Mouse (Mus musculus) colon, adult 2 months (tissue): Measurements from ENCODE around the gene Gm5662. TPM values are rescaled to one million over a fixed set of nuclear protein-coding genes. Genes with fewer than 3 reads are reported as not detected.

Experiments used
- polyA plus RNA-seq: library from polyadenylated mRNA; depleted of rRNA; stranded (reverse); fragments of >200 nt; gene quantifications from 2 replicates; pipeline ENCODE4 v1.2.3, GENCODE M21; 2012; rRNA removed

Gene Gm5662
- polyA plus RNA-seq: not detected in 2 replicates

DNA sequence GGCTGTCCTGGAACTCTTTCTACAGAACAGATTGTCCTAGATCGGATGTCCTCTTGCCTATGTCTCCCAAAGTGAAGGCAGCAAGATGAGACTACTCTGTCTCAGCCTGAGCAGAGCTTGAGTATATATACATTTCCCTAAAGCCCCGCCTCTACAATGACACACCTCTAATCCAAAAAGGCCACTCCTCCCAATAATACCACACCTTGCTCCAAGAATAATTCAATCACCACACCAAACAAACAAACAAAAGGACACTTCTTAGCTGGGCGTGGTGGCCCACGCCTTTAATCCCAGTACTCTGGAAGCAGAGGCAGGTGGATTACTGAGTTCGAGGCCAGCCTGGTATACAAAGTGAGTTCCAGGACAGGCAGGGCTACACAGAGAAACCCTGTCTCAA, at the start of gene Gm5662:
Gm5662 (minus strand) TSS at position 101 of the 400 bp plus-strand sequence.

DNA sequence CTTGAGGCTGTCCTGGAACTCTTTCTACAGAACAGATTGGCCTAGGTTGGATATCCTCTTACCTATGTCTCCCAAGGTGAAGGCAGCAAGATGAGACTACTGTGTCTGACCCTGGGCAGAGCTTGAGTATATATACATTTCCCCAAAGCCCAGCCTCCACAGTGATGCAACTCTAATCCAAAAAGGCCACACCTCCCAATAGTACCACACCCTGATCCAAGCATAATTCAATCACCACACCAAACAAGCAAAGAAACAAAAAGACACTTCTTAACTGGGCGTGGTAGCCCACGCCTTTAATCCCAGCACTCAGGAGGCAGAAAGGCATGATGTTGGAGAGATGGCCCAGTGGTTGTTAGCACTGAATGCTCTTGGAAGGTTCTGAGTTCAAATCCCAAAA, 49.6 kb upstream of the Gm5662 start, which contains the start of gene Gm5039:
Gm5039 (minus strand) TSS at position 101 of the 400 bp plus-strand sequence.

DNA sequence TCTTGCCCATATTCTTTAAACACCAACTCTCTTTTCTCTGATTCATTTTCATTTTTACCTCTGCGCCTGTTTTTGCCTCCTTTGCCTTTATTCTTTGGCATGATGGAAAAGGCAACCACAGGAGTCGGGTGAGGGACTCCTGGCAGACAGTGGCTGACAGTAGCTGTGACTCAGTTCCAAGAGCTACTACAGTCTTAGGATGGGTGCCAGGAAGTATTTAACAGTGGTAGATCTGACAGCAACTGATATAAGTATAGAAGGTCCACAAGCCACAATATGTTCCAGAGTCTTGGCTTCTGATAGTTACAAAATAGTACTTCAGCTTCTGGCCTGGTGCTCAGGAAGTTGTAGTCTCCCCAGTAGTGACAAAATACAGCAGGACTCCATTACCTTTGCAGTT, 24.3 kb downstream of the Gm5662 start, which contains the start of gene Gm8332:
Gm8332 (minus strand) TSS at position 101 of the 400 bp plus-strand sequence.

Other genes starting within 250 kb of the Gm5662 start
- not detected in 2 replicates for gene Gm2056, start 247.5 kb downstream of the Gm5662 start, polyA plus RNA-seq
- gene Gm16368, start 190.8 kb downstream of the Gm5662 start, polyA plus RNA-seq: not detected in 2 replicates
- not detected in 2 replicates for gene Gm10436, start 92.4 kb downstream of the Gm5662 start, polyA plus RNA-seq
- gene Gm8332, start 24.4 kb downstream of the Gm5662 start, polyA plus RNA-seq: not detected in 2 replicates
- not detected in 2 replicates for gene Gm5039, start 49.5 kb upstream of the Gm5662 start, polyA plus RNA-seq
- gene Adck1, start 86.1 kb upstream of the Gm5662 start, polyA plus RNA-seq: 15.5 and 16.9 TPM in 2 replicates